Mouse (Mus musculus) liver, embryonic 14.5 days (tissue): ENCODE data around the gene Dpp4. TPM values are rescaled to one million over a fixed set of nuclear protein-coding genes. Genes with fewer than 3 reads are reported as not detected.

Experiments
- ATAC-seq: fragments of 200-750 bp; cut with Nextera tagmentation; 2 replicates; pipeline ENCODE4 v1.8.0; 2017; ENCODE audit warnings: moderate number of reproducible peaks, mild to moderate bottlenecking, moderate library complexity; ENCODE audit not compliant: insufficient read depth
- DNase-seq, 3 experiments: peaks; one replicate each; pipeline ENCODE4 v3.0.0-alpha.2; 2012 to 2013; ENCODE audit warnings: low read depth in 3 of 3, low spot score in 3 of 3
- H3K27ac ChIP-seq: fragments of 300-500 bp; sonication (generic); 2 replicates; pipeline ENCODE4 v1.5.1; 2014; ENCODE audit warnings: moderate library complexity, mild to moderate bottlenecking, control low read depth, inconsistent platforms
- H3K27me3 ChIP-seq: fragments of 300-500 bp; sonication (generic); 2 replicates; pipeline ENCODE4 v1.6.1; 2014; ENCODE audit warnings: mild to moderate bottlenecking, low read length, moderate library complexity; ENCODE audit not compliant: control insufficient read depth, insufficient read depth
- H3K36me3 ChIP-seq: fragments of 300-500 bp; sonication (generic); replicated peaks from 2 replicates; pipeline ENCODE4 v1.6.1; 2014; ENCODE audit warnings: low read depth; ENCODE audit not compliant: control insufficient read depth, insufficient read depth
- H3K4me1 ChIP-seq, 2 experiments: fragments of 200-500 bp in 1 of 2; fragments of 300-500 bp in 1 of 2; sonication (generic) in 1 of 2; replicated peaks; 2 replicates each; pipeline ENCODE4 v1.6.1; 2012 to 2014; ENCODE audit warnings: antibody characterized with exemption in 1 of 2, inconsistent platforms in 1 of 2, low read length in 1 of 2; ENCODE audit not compliant: control insufficient read depth in 2 of 2, insufficient read depth in 2 of 2
- H3K4me2 ChIP-seq: fragments of 300-500 bp; sonication (generic); 2 replicates; pipeline ENCODE4 v1.6.1; 2014; ENCODE audit warnings: low read depth, mild to moderate bottlenecking, control low read depth, moderate library complexity
- H3K4me3 ChIP-seq, 2 experiments: fragments of 200-500 bp in 1 of 2; fragments of 300-500 bp in 1 of 2; sonication (generic) in 1 of 2; 2 replicates each; pipeline ENCODE4 v1.5.1; 2012 to 2014; ENCODE audit warnings: low read depth in 2 of 2, low read length in 2 of 2, mild to moderate bottlenecking in 2 of 2, control low read depth in 1 of 2, inconsistent platforms in 1 of 2, moderate library complexity in 1 of 2; ENCODE audit not compliant: insufficient read depth in 1 of 2
- H3K9ac ChIP-seq: fragments of 300-500 bp; sonication (generic); replicated peaks from 2 replicates; pipeline ENCODE4 v1.6.1; 2014; ENCODE audit warnings: mild to moderate bottlenecking, control low read depth, moderate library complexity
- H3K9me3 ChIP-seq: fragments of 300-500 bp; sonication (generic); 2 replicates; pipeline ENCODE4 v1.6.1; 2016; ENCODE audit warnings: low read length, mixed read lengths; ENCODE audit not compliant: control insufficient read depth
- CTCF ChIP-seq: IDR thresholded peaks from 2 replicates; pipeline ENCODE4 v1.5.1; 2016; ENCODE audit warnings: antibody characterized with exemption, low read depth, control low read depth
- EP300 ChIP-seq: IDR thresholded peaks from 2 replicates; pipeline ENCODE4 v1.6.1; 2016; ENCODE audit warnings: antibody characterized with exemption, low read depth
- WGBS: fragments of 180-500 bp; shearing (Covaris S2); extraction: QIAGEN DNeasy Blood & Tissue Kit; methylation state at CpG from one replicate; pipeline ENCODE4 v1.1.7; 2014; ENCODE audit not compliant: insufficient replicate concordance; 5-methylcytosine and 5-hydroxymethylcytosine counted together
- polyA plus RNA-seq, 2 experiments: library from polyadenylated mRNA; depleted of rRNA in 1 of 2; stranded (reverse) in 1 of 2; unstranded in 1 of 2; fragments of >200 nt; fragmentation: Nextera tagmentation in 1 of 2; extraction: Ambion mirVana in 1 of 2; gene quantifications; 2 replicates each; pipeline versions ENCODE4 v1.2.1 to v1.2.3; 2012 to 2014

The Dpp4 gene
- polyA plus RNA-seq, 2 experiments, result 2.3 to 4.4 TPM

- H3K27me3 ChIP-seq, result no peaks in the 10 kb centered on the region
- TF ChIP-seq EP300 (no peak), CTCF (no peak)
- H3K9me3 ChIP-seq, result no peaks in the 10 kb centered on the region
- H3K9ac ChIP-seq, result no peak overlapping the region
- H3K4me2 ChIP-seq, result no peak overlapping the region
- H3K4me1 ChIP-seq, result 0 out of 4 replicates have a peak, but pooled peaks cover 0 to 2% of the 10 kb centered on the region in 2 experiments
- H3K27ac ChIP-seq, result no peak overlapping the region
- ATAC-seq (no peak), DNase-seq (no peak)
- 75% methylated on average over 4 of the region's 4 CpGs for WGBS
- no peak overlapping the region for H3K4me3 ChIP-seq
- no peaks in the 10 kb centered on the region for H3K36me3 ChIP-seq
Measured at GRCm38 (mm10) chr2:62334397-62335243, 77.4 kb downstream of the Dpp4 start.

GRCm38 (mm10) chr2:62332465-62332864 lies 79.6 kb downstream of the Dpp4 start:
- no peak for TF ChIP-seq EP300
- no peak for TF ChIP-seq CTCF
- WGBS, result 66% methylated on average over 8 of the region's 8 CpGs
- H3K4me3 ChIP-seq, result no peak overlapping the region
- H3K4me2 ChIP-seq, result no peak overlapping the region
- H3K27ac ChIP-seq, result no peak overlapping the region
- no peaks in the 10 kb centered on the region for H3K27me3 ChIP-seq
- H3K4me1 ChIP-seq, result 0 out of 4 replicates have a peak, but pooled peaks cover 0 to 2% of the 10 kb centered on the region in 2 experiments
- ATAC-seq (no peak), DNase-seq (no peak)
- H3K9ac ChIP-seq, result no peak overlapping the region
- no peaks in the 10 kb centered on the region for H3K9me3 ChIP-seq
- H3K36me3 ChIP-seq, result no peaks in the 10 kb centered on the region

GRCm38 (mm10) chr2:62331913-62332312 lies 80.1 kb downstream of the Dpp4 start:
- H3K4me1 ChIP-seq, result 0 out of 4 replicates have a peak, but pooled peaks cover 0 to 2% of the 10 kb centered on the region in 2 experiments
- no peaks in the 10 kb centered on the region for H3K36me3 ChIP-seq
- TF ChIP-seq CTCF (no peak), EP300 (no peak)
- no peak overlapping the region for H3K4me3 ChIP-seq
- no peak overlapping the region for H3K27ac ChIP-seq
- H3K9ac ChIP-seq, result no peak overlapping the region
- WGBS, result 39% methylated on average over 4 of the region's 4 CpGs
- H3K27me3 ChIP-seq, result no peaks in the 10 kb centered on the region
- DNase-seq (no peak), ATAC-seq (no peak)
- no peaks in the 10 kb centered on the region for H3K9me3 ChIP-seq
- no peak overlapping the region for H3K4me2 ChIP-seq

- no peak for DNase-seq
- TF ChIP-seq EP300 (no peak), CTCF (no peak)
- ATAC-seq, result no peak
- no peaks in the 10 kb centered on the region for H3K36me3 ChIP-seq
- WGBS, result 74% methylated on average over 2 of the region's 2 CpGs
- H3K27me3 ChIP-seq, result no peaks in the 10 kb centered on the region
- H3K4me1 ChIP-seq, result no peaks in the 10 kb centered on the region
- no peak overlapping the region for H3K9ac ChIP-seq
- H3K9me3 ChIP-seq, result no peaks in the 10 kb centered on the region
- no peak overlapping the region for H3K4me2 ChIP-seq
- H3K4me3 ChIP-seq, result no peak overlapping the region
- H3K27ac ChIP-seq, result no peak overlapping the region
Measured at GRCm38 (mm10) chr2:62325388-62325787, 86.6 kb downstream of the Dpp4 start.

- Histone ChIP-seq H3K27ac (no peak overlapping the region), H3K4me2 (no peak overlapping the region), H3K9ac (no peak overlapping the region), H3K4me1 (no peaks in the 10 kb centered on the region), H3K4me3 (no peak overlapping the region), H3K9me3 (no peaks in the 10 kb centered on the region), H3K36me3 (no peaks in the 10 kb centered on the region), H3K27me3 (no peaks in the 10 kb centered on the region)
- TF ChIP-seq EP300 (no peak), CTCF (no peak)
- ATAC-seq (no peak), DNase-seq (no peak)
- WGBS, result 73% methylated on average over 9 of the region's 9 CpGs
Measured at GRCm38 (mm10) chr2:62323078-62323637, 88.9 kb downstream of the Dpp4 start.
